Comparison of ENCODE assay signal across 10 mouse cellular contexts in the genomic region with DNA sequence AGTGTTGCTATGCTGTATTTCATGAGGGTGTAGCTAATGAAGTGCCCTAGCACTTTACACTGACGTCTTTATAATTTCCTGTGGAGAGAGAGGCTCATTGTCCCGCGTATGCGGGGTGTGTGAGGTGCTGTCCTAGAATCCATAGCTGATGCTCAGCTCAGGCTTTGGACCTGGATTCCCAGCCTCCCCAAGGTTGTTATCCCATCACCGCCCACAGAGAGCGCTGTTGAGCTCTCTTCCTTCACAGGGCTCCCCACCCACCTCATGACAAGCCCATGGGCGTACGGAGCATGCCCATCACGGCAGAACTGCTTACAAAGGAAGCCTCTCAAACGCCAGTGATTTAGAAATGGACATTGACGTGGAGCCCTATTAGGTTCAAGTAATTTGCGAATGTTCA.
DNase-seq lines count a peak whose midpoint lies in the region; ATAC-seq lines count a peak whose summit lies in the region.
"Had no signal": no experiment of that assay in that cellular context is flagged by ENCODE, and none has a peak within 500 bp of the region (broad histone marks: within the 10 kb centered on the region; RNA-seq: fewer than 3 reads in every experiment).

No protein-coding gene starts in this region.

- no peaks in the 10 kb centered on the region for H3K9me3 ChIP-seq in hindbrain, embryonic 14.5 days (ENCODE audit: control insufficient read depth, low read length)
- H3K9me3 ChIP-seq in hindbrain, embryonic 16.5 days (ENCODE audit: control insufficient read depth, low read length): no peaks in the 10 kb centered on the region
- H3K9me3 ChIP-seq: G1E; limb, embryonic 10.5 days had no signal

- H3K4me2 ChIP-seq in hindbrain, embryonic 14.5 days (replicated peaks): no peak overlapping the region
- no peak overlapping the region for H3K4me2 ChIP-seq in hindbrain, embryonic 16.5 days (ENCODE audit: low read length)

- ATAC-seq in hindbrain, embryonic 14.5 days (ENCODE audit: low FRiP score): peak; percentile 43; the same call in 1 of the 2 replicates
- ATAC-seq in hindbrain, embryonic 16.5 days: no peak

- WGBS in hindbrain, embryonic 14.5 days: 82% methylated on average over 12 of the region's 12 CpGs
- WGBS in hindbrain, embryonic 16.5 days: 82% methylated on average over 12 of the region's 12 CpGs

- no peak overlapping the region for H3K9ac ChIP-seq in hindbrain, embryonic 14.5 days
- no peak overlapping the region for H3K9ac ChIP-seq in hindbrain, embryonic 16.5 days (ENCODE audit: low read depth, low read length)

- no peak for DNase-seq in hindbrain, embryonic 14.5 days (ENCODE audit: low spot score)
- DNase-seq in thymus, postnatal 0 days (ENCODE audit: low spot score): peak; percentile 40
- DNase-seq in thymus, postnatal 25 days: no peak
- peak; percentile 59 to 85 for DNase-seq in cerebellum, postnatal 14 days
- DNase-seq in kidney, adult 18-20 months: no peak
- no peak for DNase-seq in frontal cortex, postnatal 36 days (ENCODE audit: low spot score in 2 of 2)
- no peak for DNase-seq in gastrocnemius, adult 8-10 months (ENCODE audit: low spot score in 2 of 2)

- H3K27ac ChIP-seq in hindbrain, embryonic 14.5 days: no peak overlapping the region
- H3K27ac ChIP-seq in hindbrain, embryonic 16.5 days (ENCODE audit: low read depth, low read length): no peak overlapping the region
- H3K27ac ChIP-seq: limb, embryonic 10.5 days had no signal

- H3K27me3 ChIP-seq in hindbrain, embryonic 14.5 days (ENCODE audit: control insufficient read depth, insufficient read depth, low read length): no peaks in the 10 kb centered on the region
- H3K27me3 ChIP-seq in hindbrain, embryonic 16.5 days (replicated peaks; ENCODE audit: control insufficient read depth, insufficient read depth, low read length): no peaks in the 10 kb centered on the region

- H3K4me1 ChIP-seq in hindbrain, embryonic 14.5 days (replicated peaks; ENCODE audit: control insufficient read depth, insufficient read depth, low read length): no peaks in the 10 kb centered on the region
- no peaks in the 10 kb centered on the region; the same call in 1 of the 2 replicates for H3K4me1 ChIP-seq in hindbrain, embryonic 16.5 days (ENCODE audit: control insufficient read depth, insufficient read depth, low read depth, low read length)
- H3K4me1 ChIP-seq: limb, embryonic 10.5 days had no signal

- no peak overlapping the region for H3K4me3 ChIP-seq in hindbrain, embryonic 14.5 days (replicated peaks; ENCODE audit: low read length)
- H3K4me3 ChIP-seq in hindbrain, embryonic 16.5 days (ENCODE audit: low read length): no peak overlapping the region
- H3K4me3 ChIP-seq: limb, embryonic 10.5 days had no signal

- peaks cover 11% of the 10 kb centered on the region; the same call in 1 of the 2 replicates for H3K36me3 ChIP-seq in hindbrain, embryonic 14.5 days (replicated peaks; ENCODE audit: control insufficient read depth, insufficient read depth)
- H3K36me3 ChIP-seq in hindbrain, embryonic 16.5 days (ENCODE audit: control insufficient read depth, insufficient read depth, low read length): 0 out of 2 replicates have a peak, but pooled peaks cover 6% of the 10 kb centered on the region

Comparison
In these comparisons a context has a peak if more than half of its experiments do, and no peak if none do; other contexts are left out.
1. DNase-seq: peak in thymus, postnatal 0 days (single experiment) and cerebellum, postnatal 14 days (2 of 2); none in hindbrain, embryonic 14.5 days (single experiment), thymus, postnatal 25 days (single experiment), kidney, adult 18-20 months (single experiment), frontal cortex, postnatal 36 days (0 of 2) and gastrocnemius, adult 8-10 months (0 of 2).